Mouse (Mus musculus): ENCODE measurements around the gene Rictor.

Rictor gene

DNA sequence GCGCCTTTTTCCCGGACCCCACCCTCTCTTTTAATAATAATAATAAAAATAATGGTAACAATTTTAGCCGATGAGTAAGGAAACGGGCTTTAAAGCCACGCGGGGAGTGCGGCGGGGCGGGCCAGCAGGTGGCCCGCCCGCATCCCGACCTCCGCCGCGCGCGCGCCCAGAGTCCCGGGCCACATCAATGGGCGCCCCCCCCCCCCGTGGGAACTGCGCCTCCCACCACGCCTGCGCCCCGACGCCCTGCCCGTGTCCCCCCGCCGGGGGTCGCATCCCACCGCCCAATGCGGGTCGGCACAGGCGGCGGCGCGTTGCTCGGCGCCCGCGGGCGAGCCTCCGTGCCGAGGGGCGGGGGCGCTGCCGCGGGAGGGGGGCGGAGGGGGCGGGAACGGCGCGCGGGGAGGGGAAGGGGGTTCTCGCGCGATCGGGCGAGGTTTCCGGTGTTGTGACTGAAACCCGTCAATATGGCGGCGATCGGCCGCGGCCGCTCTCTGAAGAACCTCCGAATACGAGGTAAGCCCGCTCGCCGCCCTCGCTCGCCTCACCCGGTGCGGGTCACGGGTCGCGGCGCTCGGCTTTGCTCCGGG lies at the start of gene Rictor:
TSS of gene Rictor (plus strand) at position 444 of the 590 bp plus-strand sequence.
- peak; percentile 85 to 95 for DNase-seq

DNA sequence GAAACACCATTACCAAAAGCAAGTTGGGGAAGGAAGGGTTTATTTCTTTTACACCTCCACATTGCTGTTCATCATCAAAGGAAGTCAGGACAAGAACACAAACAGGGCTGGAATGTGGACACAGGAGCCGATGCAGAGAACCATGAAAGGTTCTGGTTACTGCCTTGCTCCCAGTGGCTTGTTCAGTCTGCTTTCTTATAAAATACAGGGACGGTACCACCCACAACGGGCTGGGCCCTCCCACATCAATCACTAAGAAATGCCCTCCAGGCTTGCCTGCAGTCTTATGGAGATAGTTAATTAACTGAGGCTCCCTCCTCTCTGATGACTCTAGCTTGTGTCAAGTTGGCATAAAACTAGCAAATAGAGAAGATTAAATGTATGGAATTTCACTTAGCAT lies 46.2 kb upstream of the Rictor start:
- no peak for DNase-seq

DNA sequence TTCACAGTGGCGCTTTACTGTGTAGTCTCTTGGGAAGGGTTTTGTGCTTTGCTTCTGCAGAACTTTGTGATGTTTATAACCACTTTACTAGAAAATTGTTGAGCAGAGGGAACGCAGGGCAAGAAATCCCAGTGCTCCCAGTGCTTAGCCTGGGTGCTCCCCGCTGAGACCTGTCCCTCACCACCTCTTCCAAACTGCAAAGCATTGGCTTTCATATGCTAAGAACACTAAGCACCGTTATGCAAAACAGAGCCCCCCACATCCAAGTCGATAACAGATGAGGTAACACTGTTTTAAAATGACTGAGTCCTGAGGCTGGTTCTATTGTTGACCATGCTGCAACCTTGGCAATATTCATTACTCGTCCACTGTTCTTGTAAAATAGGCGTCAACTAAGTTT lies 44.2 kb upstream of the Rictor start:
- DNase-seq = no peak

DNA sequence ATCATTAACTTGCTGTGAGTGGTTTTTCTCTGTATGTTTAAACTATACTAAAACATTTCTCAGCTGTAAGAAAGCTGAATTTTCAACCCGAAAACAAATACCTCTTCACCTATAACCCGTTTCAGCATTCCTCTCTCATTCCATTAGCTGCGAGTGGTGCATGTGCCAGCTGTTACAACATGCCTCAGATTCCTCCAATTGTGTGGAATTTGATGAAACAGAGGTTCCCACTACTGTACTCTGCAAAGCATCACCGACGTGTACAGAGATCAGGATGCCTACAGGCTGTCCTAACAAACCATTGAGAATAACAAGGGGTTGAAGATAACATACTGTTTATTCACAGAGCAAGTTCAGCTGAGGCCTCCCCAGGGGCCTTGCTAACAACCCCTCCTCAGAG lies 42.1 kb upstream of the Rictor start:
- no peak for DNase-seq

DNA sequence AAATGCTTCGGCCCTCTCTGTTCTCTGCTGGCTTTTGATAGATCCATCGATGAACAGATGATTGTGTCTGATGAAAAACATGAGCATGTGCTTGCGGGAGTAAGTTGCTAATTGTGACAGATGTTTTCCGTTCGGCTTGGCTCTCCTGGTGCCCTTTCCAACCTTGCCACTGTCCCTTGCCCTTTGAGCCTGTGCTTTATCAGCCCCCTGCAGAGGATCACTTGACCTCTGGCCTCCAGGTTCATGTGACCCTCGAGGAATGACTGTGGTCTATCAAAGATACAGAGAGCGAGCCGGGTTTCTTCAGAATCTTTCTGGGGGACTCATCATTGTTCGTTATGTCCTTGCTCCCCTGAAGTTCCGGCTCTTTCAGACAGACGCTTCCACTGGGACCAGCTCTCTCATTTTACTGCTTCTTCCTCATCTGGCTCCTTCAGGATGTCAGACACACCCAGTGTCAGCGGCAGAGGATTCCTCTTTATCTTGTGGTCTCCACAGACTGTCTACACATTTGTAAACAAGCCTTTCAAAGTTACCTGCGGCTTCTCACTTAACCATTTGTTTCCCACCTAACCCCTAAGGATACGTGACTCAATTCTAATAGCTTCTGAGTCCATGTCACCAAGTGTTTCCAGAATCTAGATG lies 39.3 kb upstream of the Rictor start:
- no peak for DNase-seq

DNA sequence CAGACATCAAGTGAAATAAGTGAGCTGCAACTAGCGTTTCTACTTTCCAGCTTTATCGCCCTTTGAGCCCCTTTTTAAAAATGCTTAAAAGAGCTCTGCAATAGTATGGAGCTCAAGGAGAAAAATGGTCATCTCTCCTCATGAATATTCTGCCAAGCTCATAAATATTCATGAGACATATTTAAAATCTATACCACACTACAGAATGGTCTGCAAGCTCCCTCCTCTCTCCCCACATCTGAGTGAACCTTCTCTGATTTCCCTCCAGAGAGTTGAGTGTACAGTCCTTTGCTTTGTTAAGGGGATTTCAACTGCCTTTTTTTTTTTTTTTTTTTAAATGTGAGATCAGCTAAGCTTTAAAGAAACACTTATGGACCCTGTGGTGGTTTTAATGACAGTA lies 29.7 kb upstream of the Rictor start:
- no peak for DNase-seq

DNA sequence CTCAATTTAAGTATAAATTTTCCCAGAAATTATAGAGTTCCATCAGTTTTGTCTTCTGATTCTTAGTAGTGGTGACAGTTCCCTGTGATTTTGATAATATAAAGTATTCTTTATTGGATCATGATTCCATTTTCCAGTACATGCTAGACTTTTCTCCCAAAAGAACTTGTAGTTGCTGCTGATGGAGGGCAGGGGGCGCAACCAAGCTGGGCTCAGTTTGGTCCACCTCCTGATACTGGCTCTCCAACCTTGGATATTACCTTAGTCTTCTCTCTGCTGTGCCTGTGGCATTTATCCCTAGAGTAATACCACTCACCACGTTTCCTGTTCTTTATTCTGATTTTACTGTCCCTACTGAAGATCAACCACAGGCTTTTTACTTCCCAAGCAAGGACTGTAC lies 6.0 kb upstream of the Rictor start:
- DNase-seq = peak; percentile 35 to 69

DNA sequence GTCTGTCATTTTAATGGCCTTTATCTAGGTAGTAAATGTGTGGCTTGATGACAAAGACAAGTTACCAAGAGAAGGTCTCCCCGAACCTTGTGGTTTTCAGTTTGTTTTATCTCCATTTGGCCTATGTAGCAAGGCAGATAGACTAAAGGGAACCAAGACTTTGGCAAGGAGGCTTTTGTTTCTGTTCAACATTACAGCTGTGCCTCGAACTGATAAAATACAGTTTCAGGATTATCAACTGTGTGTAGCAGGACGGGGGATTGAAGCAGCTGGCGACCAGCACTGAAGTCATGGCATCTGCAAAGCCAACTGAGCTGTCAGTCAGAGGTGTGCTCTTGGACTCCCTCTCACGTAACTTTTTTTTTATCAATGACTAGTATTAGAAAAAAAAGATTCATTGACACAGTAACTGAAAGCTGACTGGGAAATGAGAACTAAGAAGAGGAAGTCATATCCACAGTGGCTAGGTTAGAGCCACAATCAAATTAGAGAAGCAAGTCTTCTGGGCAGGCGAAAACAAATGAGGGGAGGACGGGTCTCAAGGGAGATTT lies 2.8 kb upstream of the Rictor start:
- DNase-seq = no peak

DNA sequence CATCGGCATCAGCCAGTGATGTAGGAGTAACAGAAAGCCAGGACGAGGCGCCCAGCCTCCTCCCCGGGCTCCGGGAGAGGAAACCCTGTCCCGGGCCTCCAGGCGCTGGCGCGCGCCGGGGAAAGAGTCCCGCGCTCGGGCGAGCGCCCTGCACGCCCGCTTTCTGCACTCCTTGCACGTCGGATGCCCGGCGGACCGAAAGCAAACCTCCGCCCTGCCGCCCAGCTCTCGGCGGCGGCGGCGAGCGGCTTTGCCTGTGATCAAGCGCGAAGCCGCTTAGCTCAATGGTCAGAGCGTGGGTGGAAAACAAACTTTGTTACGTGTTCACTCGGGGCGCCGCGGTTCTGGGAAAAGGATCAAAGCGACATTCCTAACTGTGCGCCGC lies 636 bp upstream of the Rictor start:
- DNase-seq = peak; percentile 56 to 77

DNA sequence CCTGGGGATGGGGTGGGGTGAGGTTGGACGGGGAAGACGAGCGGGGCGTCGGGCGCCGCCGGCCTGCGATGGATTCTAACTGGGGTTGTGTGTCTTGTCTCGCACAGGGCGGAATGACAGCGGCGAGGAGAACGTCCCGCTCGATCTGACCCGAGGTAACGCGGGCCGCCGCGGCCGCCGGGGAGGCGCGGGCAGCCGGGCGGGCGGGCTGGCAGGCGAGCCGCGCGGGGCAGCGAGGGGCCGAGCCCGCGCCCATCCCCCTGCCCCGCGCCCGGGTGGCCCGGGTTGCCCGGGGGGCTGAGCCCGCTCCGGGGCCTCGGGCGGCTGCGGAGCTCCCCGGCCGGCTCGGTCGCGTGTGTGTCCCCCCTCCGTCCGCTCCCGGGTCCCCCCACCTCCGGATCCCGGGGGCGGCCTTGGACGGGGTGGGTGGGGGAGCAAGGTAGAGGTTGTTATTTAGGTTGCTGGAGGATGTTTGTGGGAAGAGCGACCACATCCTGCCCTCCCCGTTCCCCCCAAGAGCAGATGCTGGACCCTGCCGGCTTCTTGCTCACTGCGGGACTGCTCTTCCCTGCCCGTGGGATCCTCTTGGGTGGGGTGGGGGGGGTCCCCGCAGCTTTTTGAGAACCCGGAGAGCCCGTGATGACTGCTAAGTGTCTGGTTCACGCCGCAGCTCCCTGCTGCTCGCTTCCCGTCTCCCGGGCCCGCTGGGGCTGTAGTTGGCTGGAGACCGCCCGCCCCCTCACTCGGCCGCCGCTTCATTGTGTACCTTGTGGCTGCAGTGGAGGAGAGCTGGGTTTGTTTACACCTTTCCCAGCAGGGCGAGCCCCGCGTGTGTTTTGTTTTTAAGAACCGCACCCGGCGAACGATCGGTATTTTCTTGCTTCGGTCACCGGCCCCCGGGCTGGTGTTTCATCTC lies 605 bp downstream of the Rictor start:
- DNase-seq = peak; percentile 22 to 53

DNA sequence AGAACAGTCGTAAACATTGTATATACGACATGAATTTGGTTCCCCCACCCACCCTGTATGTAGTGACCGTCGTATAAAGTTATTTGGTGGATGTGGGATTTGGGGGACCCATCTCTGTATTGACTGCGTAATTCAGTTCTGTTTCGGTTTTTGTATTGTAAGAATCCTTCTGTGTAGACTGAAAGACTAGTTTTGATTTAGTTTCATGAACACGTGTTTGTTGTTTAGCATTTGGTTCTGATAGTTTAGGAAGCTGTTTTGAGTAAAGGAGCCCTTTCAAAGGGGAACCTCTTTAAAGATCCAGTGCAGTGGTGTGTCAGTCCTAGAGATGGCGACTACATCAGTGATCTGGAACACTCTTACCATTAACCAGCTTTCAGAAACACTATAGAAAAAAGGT lies 1.4 kb downstream of the Rictor start:
- DNase-seq = no peak

DNA sequence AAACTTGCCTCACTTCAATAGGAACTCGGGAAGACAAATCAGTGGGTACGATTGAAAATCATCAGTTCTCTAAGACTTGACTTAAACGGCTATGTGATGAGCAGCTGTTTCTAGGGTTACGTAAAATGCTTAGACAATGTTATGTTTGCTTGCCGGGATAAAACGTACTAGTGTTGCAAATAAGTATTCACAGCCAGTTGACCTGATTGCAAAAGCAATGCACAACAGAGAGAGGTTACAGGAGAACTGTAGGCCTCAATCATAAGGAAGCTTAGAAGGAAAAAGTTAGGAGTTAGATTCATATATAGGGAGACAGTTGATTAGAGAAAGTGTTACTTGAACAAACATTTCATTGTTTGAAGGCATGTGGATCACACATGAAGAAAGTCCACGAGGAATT lies 2.2 kb downstream of the Rictor start:
- no peak for DNase-seq

DNA sequence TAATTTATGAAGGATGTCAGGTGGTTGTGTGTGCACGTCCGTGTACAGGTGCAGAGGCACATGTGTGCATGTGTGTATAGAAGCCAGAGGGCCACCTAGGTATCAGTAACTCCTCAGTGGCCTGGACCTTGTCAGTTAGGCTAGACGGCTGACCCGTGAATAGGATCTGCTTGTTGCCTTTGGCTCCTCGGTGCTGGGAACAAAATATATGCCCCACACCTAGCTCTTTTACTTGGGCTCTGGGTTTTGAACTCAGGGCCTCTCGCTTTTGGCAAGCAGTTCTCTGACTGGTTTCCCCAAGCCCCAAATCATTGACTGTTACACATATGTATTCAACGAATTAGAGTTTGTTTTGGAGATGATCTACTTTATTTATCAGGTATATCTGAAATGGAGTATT lies 3.0 kb downstream of the Rictor start:
- no peak for DNase-seq

DNA sequence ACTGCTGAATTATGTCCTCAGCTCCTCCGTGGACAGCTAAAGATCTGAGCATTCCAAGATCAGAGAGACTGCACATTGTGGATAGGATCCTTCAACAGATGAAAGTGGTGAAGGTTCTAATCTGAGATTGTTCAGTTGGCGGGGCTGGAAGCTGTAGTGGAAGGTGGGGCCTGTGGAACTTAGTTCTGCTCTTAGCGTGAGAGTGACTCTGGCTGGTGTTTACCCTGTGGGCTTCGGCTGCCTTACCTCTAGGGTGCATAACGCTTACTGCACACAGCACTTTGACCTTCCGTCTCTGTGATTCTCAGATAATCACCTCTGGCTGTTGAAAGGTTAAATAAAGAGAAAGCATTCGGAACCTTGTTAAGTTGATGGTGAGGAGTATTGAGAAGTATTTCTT lies 6.6 kb downstream of the Rictor start:
- peak; percentile 24 to 36 for DNase-seq

DNA sequence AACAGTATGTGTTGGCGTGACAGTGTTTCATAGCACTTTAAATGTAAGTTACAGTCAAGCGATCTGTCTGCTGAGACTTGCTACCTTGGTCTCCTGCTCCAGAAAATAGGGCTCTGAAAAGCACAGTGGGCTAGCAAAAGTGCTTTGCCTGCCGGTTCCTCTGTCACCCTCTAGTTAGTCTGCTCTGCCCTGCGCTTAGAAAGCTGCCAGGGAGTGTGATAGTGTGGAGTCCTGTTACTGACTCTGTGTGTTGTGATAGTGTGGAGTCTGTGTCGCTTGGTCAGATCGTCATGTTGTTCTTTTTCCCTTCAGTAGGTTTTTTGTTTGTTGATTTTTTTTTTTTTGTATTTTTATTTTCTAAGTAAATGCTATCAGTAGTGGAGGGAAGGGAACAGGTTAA lies 7.1 kb downstream of the Rictor start:
- DNase-seq = no peak

DNA sequence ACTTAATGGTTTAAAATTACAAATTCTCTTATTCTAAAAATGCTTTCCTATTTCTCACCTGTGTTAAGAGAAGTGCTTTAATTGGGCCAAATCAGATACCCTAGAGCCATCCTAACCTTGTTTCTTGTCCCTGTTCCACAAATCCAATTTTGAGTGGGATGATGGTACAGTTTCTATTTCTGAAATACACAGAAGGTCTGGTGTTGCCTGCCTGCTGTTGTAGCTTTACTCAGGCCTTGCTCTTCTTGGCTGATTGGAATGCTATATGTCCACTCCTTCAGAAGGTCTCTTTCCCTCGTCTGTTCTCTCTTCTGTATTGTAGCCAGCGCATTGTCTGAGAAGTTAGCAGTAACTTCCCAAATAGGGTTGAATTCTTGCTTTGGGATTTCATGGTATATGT lies 13.2 kb downstream of the Rictor start:
- no peak for DNase-seq

DNA sequence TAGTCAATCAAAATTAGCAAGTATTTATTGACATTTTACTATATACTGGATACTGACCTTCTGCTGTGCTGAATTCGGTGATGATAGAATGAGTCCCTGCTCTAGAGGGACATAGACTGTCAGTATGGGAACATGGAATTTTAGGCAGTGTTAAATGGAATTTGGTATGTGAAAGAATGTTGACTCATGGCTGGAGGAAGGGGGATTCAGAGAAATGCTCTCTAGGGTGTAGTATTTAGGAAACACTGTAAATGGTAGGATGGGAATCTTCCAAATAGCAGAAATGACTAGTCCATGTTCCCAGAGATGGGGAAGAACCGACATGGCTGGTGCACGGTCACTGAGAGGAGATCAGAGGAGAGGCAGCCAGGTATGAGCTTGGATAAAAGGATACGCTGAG lies 13.6 kb downstream of the Rictor start:
- DNase-seq = no peak

DNA sequence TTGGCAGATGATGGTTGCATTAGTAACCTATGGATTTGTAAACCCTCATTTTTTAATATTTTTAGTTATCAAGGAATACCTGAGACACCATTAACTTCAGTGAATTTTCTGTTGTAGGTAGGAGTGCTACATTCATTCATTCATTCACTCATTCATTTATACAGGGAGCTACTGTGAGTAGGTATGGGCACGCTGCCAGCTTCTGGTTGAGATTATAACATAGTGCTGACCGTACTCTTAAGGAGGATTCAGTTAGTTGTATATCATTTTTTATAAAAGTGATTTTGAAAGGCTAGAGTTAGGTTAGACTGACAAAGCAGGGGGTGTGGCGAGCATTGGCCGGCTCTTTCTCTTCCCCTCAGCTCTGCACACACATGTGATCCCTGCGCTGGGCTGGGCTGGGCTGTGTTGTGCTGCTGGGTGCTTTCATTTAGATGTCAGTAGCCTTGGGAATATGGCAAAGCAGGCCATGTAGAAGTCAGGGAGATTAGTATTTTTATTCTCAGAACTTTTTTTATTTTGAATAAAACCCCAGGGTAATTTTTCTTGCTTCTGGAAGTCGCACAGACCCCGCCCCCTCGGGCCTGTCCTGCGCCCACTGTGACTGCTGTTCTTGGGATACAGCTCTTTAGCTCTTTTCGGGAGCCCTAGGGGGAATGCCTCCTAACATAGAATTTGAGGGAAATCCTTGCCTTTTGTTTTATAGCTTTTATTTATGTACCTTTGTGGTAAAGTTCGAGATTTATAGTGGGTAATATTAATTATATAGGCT lies 14.4 kb downstream of the Rictor start:
- DNase-seq = no peak

DNA sequence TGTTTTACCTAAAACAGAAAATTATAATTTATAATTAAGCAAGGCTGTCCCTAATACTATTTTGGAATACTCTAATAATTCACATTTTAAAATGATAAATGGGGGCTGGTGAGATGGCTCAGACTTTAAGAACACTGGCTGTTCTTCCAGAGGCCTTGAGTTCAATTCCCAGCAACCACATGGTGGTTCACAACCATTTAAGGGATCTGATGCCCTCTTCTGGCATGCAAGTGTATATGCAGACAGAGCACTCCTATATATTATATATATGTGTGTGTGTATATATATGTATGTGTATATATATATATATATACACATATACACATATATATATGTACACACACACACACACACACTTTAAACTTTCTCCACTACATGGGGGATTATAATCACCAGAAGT lies 15.2 kb downstream of the Rictor start:
- DNase-seq = no peak

DNA sequence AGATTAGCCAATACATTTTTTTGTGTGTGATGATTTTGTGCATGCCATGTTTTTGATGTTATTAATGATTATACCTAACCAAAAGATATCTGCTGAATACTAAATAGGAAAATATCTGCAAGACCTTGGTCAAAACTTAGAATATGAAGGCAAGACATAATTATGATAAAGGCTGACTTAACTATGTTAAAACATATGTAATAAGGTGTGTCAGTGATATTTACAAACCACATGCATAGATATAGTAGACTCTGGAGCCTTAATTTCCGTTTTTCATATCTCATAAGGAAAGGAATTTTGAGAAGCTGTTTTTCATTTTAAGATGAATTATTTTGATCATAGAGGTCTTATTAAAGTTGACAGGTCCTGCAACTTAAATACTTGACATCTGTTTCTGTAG lies 16.3 kb downstream of the Rictor start:
- DNase-seq = no peak

DNA sequence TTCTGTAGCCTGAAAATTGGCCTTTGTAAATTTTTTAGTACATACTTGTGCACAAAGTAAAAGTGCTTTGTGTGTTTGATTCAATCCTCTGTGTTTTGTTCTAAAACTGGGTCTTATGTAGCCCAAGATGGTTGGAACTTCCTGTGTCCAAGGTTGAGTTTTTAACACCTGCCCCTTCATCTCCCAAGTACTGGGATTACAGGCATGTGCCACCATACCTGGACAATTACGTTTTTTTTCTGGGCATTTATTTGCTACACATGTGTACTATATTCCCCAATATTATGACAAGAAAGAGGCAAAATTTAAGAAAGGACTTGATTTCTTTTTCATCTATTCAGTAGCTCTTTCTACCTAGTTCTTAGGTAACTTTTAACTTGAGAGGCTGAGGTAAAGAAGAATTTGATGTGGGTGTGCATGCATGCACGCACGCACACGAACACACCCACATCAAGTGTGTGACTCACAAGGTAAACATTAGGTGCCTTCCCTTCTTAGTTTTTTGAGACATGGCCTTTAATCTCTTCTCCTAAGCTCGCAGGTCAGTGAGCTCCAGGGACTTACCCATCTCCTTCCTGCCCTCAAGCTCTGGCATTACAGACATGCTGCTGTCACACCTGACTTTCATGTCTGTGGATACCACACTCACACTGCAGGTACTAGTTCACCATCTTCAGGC lies 18.1 kb downstream of the Rictor start:
- no peak for DNase-seq

DNA sequence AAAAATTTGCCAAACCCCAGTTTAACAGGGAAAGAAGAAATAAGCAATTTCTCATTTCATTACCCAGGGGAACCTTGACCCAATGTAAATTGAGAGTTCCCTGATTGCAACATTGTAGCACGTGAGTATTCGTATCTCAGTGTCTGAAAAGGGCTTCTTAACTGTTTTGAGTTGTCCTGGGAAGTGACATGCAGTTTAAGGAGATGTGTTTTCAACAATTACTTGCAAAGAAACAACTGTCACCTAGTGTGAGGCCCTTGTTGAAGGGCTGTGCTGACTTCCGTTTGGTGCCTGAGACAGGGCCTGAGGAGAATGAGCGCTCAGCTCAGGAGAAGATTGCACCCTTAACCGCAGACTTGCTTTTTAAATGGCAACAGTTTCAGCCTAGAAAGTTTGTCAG lies 24.9 kb downstream of the Rictor start:
- DNase-seq = no peak

Measured in kidney, postnatal 36 days (tissue).